Mouse (Mus musculus): ENCODE measurements around the gene Slc51b. TPM values are rescaled to one million over a fixed set of nuclear protein-coding genes. Genes with fewer than 3 reads are reported as not detected.
A peak's percentile ranks its signal among the peaks of the same experiment; 100 is the strongest.

Gene Slc51b
- not detected in 2 replicates for polyA plus RNA-seq (2015; fragmentation: Nextera tagmentation; extraction: Ambion mirVana)

- no peak within 1 kb of the TSS for H3K4me3 ChIP-seq
- WGBS, result 86% methylated on average over 11 of the region's 11 CpGs
- ATAC-seq (ENCODE audit: low FRiP score, low read depth), result no peak
- no peak within 1 kb of the TSS for H3K4me2 ChIP-seq
- H3K4me1 ChIP-seq (replicated peaks), result no peaks in the 10 kb centered on the region
- no peaks in the 10 kb centered on the region for H3K36me3 ChIP-seq
- no peaks in the 10 kb centered on the region for H3K27me3 ChIP-seq
- no peak within 1 kb of the TSS for H3K9ac ChIP-seq
- no peak within 1 kb of the TSS for H3K27ac ChIP-seq (replicated peaks)
- H3K9me3 ChIP-seq, result no peaks in the 10 kb centered on the region
Observed at GRCm38 (mm10) chr9:65422760-65423501, at the start of gene Slc51b. Gene Slc51b (minus strand): TSS chr9:65422955.

GRCm38 (mm10) chr9:65467686-65468085 is 44.9 kb upstream of the Slc51b start:
- Histone ChIP-seq H3K27ac (replicated peaks) (no peak overlapping the region), H3K36me3 (peaks cover 42% of the 10 kb centered on the region), H3K4me1 (replicated peaks) (peaks cover 4% of the 10 kb centered on the region), H3K9ac (no peak overlapping the region), H3K9me3 (no peaks in the 10 kb centered on the region), H3K4me2 (no peak overlapping the region), H3K27me3 (no peaks in the 10 kb centered on the region), H3K4me3 (no peak overlapping the region)
- 63% methylated on average over 11 of the region's 11 CpGs for WGBS
- ATAC-seq (ENCODE audit: low FRiP score, low read depth), result no peak

- H3K4me2 ChIP-seq, result no peak overlapping the region
- no peaks in the 10 kb centered on the region for H3K9me3 ChIP-seq
- peaks cover 27% of the 10 kb centered on the region for H3K36me3 ChIP-seq
- no peak for ATAC-seq (ENCODE audit: low FRiP score, low read depth)
- no peak overlapping the region for H3K27ac ChIP-seq (replicated peaks)
- H3K9ac ChIP-seq, result no peak overlapping the region
- no peaks in the 10 kb centered on the region for H3K27me3 ChIP-seq
- H3K4me3 ChIP-seq, result no peak overlapping the region
- peaks cover 24% of the 10 kb centered on the region for H3K4me1 ChIP-seq (replicated peaks)
- 97% methylated on average over 2 of the region's 2 CpGs for WGBS
Observed at GRCm38 (mm10) chr9:65465241-65465640, 42.5 kb upstream of the Slc51b start.

- 92% methylated on average over 6 of the region's 6 CpGs for WGBS
- Histone ChIP-seq H3K9me3 (no peaks in the 10 kb centered on the region), H3K4me1 (replicated peaks) (peaks cover 30% of the 10 kb centered on the region), H3K27ac (replicated peaks) (no peak overlapping the region), H3K4me3 (no peak overlapping the region), H3K27me3 (no peaks in the 10 kb centered on the region), H3K9ac (no peak overlapping the region), H3K36me3 (peaks cover 16% of the 10 kb centered on the region), H3K4me2 (no peak overlapping the region)
- ATAC-seq (ENCODE audit: low FRiP score, low read depth), result no peak
Observed at GRCm38 (mm10) chr9:65464161-65464560, 41.4 kb upstream of the Slc51b start.

GRCm38 (mm10) chr9:65462544-65462943 is 39.8 kb upstream of the Slc51b start:
- H3K36me3 ChIP-seq, result 0 out of 2 replicates have a peak, but pooled peaks cover 8% of the 10 kb centered on the region
- no peak overlapping the region for H3K4me3 ChIP-seq
- ATAC-seq (ENCODE audit: low FRiP score, low read depth), result no peak
- H3K27ac ChIP-seq (replicated peaks), result no peak overlapping the region
- peaks cover 30% of the 10 kb centered on the region for H3K4me1 ChIP-seq (replicated peaks)
- H3K9me3 ChIP-seq, result no peaks in the 10 kb centered on the region
- no peaks in the 10 kb centered on the region for H3K27me3 ChIP-seq
- no peak overlapping the region for H3K9ac ChIP-seq
- 79% methylated on average over 5 of the region's 5 CpGs for WGBS
- no peak overlapping the region; the same call in 1 of the 2 replicates for H3K4me2 ChIP-seq

- Histone ChIP-seq H3K4me3 (peak within 1 kb of the TSS; percentile 94), H3K9ac (peak within 1 kb of the TSS; percentile 88), H3K36me3 (0 out of 2 replicates have a peak, but pooled peaks cover 2% of the 10 kb centered on the region), H3K9me3 (no peaks in the 10 kb centered on the region), H3K4me1 (replicated peaks) (peaks cover 30% of the 10 kb centered on the region), H3K27me3 (no peaks in the 10 kb centered on the region), H3K27ac (replicated peaks) (peak within 1 kb of the TSS; percentile 94), H3K4me2 (peak within 1 kb of the TSS; percentile 64)
- peak; percentile 97 for ATAC-seq (ENCODE audit: low FRiP score, low read depth)
- under 1% methylated on average over 53 of the region's 53 CpGs for WGBS
Observed at GRCm38 (mm10) chr9:65460732-65461442, 38.1 kb upstream of the Slc51b start, which contains the start of gene Spg21. Gene Spg21 (plus strand): TSS chr9:65460947.

GRCm38 (mm10) chr9:65460198-65460597 is 37.4 kb upstream of the Slc51b start:
- Histone ChIP-seq H3K27ac (replicated peaks) (peak overlapping the region; percentile 94), H3K9me3 (no peaks in the 10 kb centered on the region), H3K27me3 (no peaks in the 10 kb centered on the region), H3K36me3 (no peaks in the 10 kb centered on the region), H3K4me2 (peak overlapping the region; percentile 64), H3K4me1 (replicated peaks) (peaks cover 30% of the 10 kb centered on the region), H3K9ac (peak overlapping the region; percentile 88), H3K4me3 (peak overlapping the region; percentile 94)
- no peak for ATAC-seq (ENCODE audit: low FRiP score, low read depth)
- 33% methylated on average over 3 of the region's 3 CpGs for WGBS

GRCm38 (mm10) chr9:65458975-65459374 is 36.2 kb upstream of the Slc51b start:
- no peak overlapping the region for H3K9ac ChIP-seq
- 0 out of 2 replicates have a peak, but pooled peaks cover 2% of the 10 kb centered on the region for H3K36me3 ChIP-seq
- H3K4me3 ChIP-seq, result no peak overlapping the region
- no peak for ATAC-seq (ENCODE audit: low FRiP score, low read depth)
- 85% methylated on average over 2 of the region's 2 CpGs for WGBS
- H3K27me3 ChIP-seq, result no peaks in the 10 kb centered on the region
- no peaks in the 10 kb centered on the region for H3K9me3 ChIP-seq
- peaks cover 30% of the 10 kb centered on the region for H3K4me1 ChIP-seq (replicated peaks)
- H3K4me2 ChIP-seq, result no peak overlapping the region
- H3K27ac ChIP-seq (replicated peaks), result no peak overlapping the region

GRCm38 (mm10) chr9:65447951-65448350 is 25.2 kb upstream of the Slc51b start:
- Histone ChIP-seq H3K4me2 (no peak overlapping the region), H3K4me1 (replicated peaks) (no peaks in the 10 kb centered on the region), H3K27me3 (no peaks in the 10 kb centered on the region), H3K27ac (replicated peaks) (no peak overlapping the region), H3K9ac (no peak overlapping the region), H3K4me3 (no peak overlapping the region), H3K9me3 (no peaks in the 10 kb centered on the region), H3K36me3 (peaks cover 70% of the 10 kb centered on the region)
- ATAC-seq (ENCODE audit: low FRiP score, low read depth), result no peak
- WGBS, result 91% methylated on average over 6 of the region's 6 CpGs

- Histone ChIP-seq H3K9me3 (no peaks in the 10 kb centered on the region), H3K4me1 (replicated peaks) (no peaks in the 10 kb centered on the region), H3K36me3 (peaks cover 66% of the 10 kb centered on the region), H3K9ac (no peak overlapping the region), H3K4me2 (no peak overlapping the region), H3K4me3 (no peak overlapping the region), H3K27ac (replicated peaks) (no peak overlapping the region), H3K27me3 (no peaks in the 10 kb centered on the region)
- ATAC-seq (ENCODE audit: low FRiP score, low read depth), result no peak
- 92% methylated on average over 4 of the region's 4 CpGs for WGBS
Observed at GRCm38 (mm10) chr9:65444692-65445091, 21.9 kb upstream of the Slc51b start.

- Histone ChIP-seq H3K27ac (replicated peaks) (peak within 1 kb of the TSS; percentile 77), H3K4me1 (replicated peaks) (peaks cover 9% of the 10 kb centered on the region), H3K27me3 (no peaks in the 10 kb centered on the region), H3K36me3 (peaks cover 11% of the 10 kb centered on the region), H3K9ac (peak within 1 kb of the TSS; percentile 94), H3K4me2 (peak within 1 kb of the TSS; percentile 64), H3K9me3 (no peaks in the 10 kb centered on the region), H3K4me3 (peak within 1 kb of the TSS; percentile 100)
- under 1% methylated on average over 54 of the region's 54 CpGs for WGBS
- peak; percentile 91 for ATAC-seq (ENCODE audit: low FRiP score, low read depth)
Observed at GRCm38 (mm10) chr9:65435671-65436301, 13.0 kb upstream of the Slc51b start, which contains the start of gene Mtfmt. Gene Mtfmt (plus strand): TSS chr9:65435782.

Measured in hindbrain, embryonic 15.5 days (tissue).